Mouse (Mus musculus): ENCODE data around the gene Gm15294. TPM values are rescaled to one million over a fixed set of nuclear protein-coding genes. Genes with fewer than 3 reads are reported as not detected.

Gene Gm15294
- not detected in 2 replicates for polyA plus RNA-seq (2015; fragmentation: Nextera tagmentation; extraction: Ambion mirVana)

DNA sequence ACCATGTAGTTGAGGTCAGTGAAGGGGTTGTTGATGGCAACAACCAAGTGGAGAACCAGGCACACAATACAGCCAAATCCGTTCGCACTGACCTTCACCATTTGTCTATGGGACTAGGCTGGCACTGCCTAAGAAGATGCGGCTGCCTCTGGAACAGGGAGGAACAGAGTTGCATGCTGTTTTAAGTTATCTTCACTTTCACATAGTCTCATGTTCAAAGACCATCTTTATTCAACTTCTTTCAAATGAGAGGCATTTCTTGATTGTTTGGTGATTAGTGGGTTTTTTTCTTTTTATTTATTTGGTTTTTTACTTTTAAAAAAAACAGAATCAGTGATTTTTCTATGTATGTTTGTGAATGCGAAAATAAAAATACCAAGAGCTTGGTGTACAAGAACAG is at the start of gene Gm15294:
TSS of gene Gm15294 (minus strand) at position 101 of the 400 bp plus-strand sequence.
- no peak for ATAC-seq (ENCODE audit: borderline replicate concordance, extremely low read depth, low FRiP score, low TSS enrichment)
- Histone ChIP-seq H3K4me3 (no peak within 1 kb of the TSS), H3K36me3 (no peaks in the 10 kb centered on the region), H3K27ac (no peak within 1 kb of the TSS), H3K4me2 (no peak within 1 kb of the TSS), H3K9me3 (no peaks in the 10 kb centered on the region), H3K9ac (no peak within 1 kb of the TSS), H3K4me1 (no peaks in the 10 kb centered on the region), H3K27me3 (no peaks in the 10 kb centered on the region)
- 91% methylated on average over 4 of the region's 4 CpGs for WGBS

DNA sequence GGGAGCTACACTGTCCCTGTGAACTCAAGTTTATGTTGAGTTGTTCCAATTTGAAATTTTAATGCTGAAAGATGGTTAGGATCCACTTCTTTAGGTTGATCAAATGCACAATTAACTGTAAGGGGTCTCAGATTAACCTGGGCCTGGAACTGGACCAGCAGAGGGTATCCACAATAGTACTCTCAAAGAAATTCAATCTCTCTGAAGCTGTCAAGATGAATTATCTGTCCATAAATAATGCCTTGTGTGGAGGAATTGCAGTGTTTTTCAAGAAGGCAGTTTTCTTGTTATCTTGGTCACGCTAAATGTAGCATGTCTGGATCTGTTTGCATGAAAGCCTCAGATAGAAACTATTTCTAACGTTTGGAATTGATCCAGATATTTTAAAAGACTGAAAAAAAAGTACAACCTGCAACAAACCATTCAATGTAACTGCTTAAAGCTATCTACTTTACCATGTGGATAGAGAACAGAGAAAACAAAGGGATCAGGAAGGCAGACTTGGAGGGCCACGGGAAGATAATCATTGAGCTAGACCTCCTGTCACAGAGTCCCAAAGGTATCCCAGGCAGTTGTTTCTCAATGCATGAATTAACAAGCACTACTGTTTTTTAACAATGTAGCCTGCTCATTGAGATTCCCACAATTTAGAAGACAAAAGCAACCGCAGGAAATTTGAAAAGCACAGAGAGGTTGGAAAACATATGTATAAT is 9.5 kb upstream of the Gm15294 start:
- 61% methylated on average over 4 of the region's 4 CpGs for WGBS
- Histone ChIP-seq H3K27me3 (no peaks in the 10 kb centered on the region), H3K9me3 (no peaks in the 10 kb centered on the region), H3K36me3 (no peaks in the 10 kb centered on the region), H3K4me3 (no peak overlapping the region), H3K9ac (no peak overlapping the region), H3K4me2 (no peak overlapping the region), H3K4me1 (no peaks in the 10 kb centered on the region), H3K27ac (no peak overlapping the region)
- ATAC-seq (ENCODE audit: borderline replicate concordance, extremely low read depth, low FRiP score, low TSS enrichment): no peak

DNA sequence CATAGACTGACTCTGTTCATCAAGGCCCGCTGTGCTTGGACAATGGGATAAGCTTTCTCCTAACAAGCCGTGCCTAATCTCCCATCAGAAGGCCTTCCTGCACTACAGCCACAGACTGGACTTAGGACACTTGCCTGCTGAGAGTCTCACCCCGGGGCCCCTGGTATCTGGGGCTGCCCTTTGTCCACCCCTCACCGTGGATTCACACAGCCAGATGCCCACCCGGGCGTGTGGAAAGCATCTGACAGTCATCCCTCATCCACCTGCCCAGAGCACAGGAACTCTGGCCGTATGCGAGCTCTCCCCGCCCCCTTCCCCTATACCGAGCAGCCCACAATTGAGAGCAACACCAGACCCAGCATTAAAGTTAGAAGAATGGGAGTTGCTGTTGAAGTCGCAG is 1.0 kb downstream of the Gm15294 start:
- H3K4me1 ChIP-seq: no peaks in the 10 kb centered on the region
- H3K4me2 ChIP-seq: no peak overlapping the region
- no peak overlapping the region for H3K4me3 ChIP-seq
- H3K9me3 ChIP-seq: no peaks in the 10 kb centered on the region
- H3K27me3 ChIP-seq: no peaks in the 10 kb centered on the region
- H3K9ac ChIP-seq: no peak overlapping the region
- no peaks in the 10 kb centered on the region for H3K36me3 ChIP-seq
- ATAC-seq (ENCODE audit: borderline replicate concordance, extremely low read depth, low FRiP score, low TSS enrichment): no peak
- WGBS: 82% methylated on average over 11 of the region's 11 CpGs
- no peak overlapping the region for H3K27ac ChIP-seq

DNA sequence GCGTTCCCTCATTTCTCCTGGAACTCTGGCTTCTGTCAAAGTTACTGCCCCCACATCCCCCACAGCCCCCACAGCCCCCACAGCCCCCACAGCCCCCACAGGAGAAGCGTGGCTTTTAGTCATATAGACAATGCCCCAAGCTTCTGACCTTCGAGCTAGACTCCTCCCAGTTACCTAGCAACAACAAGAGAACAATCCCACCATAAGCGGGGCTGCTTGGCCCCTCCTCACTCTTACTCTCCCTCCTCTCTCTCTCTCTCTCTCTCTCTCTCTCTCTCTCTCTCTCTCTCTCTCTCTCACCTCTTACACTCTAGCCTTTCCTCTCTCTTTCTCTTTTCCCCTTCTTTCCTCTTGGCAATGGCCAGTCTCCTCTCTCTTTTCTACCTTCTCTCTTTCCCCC is 1.4 kb downstream of the Gm15294 start:
- ATAC-seq (ENCODE audit: borderline replicate concordance, extremely low read depth, low FRiP score, low TSS enrichment): no peak
- H3K4me3 ChIP-seq: no peak overlapping the region
- 57% methylated on average over 4 of the region's 4 CpGs for WGBS

DNA sequence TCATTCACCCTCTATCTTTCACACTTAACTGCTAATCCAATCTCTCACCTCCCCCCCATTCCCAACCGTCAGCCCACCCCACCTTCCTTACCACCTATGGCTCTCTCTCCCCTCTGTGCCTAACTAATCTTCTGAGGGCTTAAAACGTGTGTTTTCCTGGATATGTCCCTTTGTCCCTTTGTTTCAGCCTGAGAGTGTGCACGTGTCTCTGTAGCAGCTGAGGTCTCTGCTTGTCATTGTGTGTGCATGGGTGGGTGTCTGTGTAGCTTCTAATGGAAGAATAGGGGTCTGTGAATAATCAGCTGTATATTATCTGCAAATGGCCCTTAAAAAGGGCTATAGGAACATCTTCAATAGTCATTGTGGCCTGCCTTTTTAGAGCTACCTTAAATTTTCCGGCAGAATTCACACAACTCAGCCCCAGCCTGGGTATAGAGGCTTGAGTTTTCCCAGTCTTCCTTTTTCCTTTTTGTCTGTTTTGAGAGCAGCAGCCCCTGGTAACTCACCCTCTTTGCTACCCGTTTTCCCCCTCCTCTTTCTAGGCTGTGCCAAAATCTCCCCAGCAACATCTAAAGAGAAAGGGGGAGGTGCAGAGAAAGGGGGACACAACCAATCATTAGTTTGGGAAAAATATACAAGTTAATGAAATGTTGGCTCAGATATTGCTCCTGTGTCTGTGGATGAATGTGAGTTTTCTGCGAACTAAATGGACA is 19.2 kb downstream of the Gm15294 start:
- H3K9ac ChIP-seq: no peak overlapping the region
- H3K9me3 ChIP-seq: no peaks in the 10 kb centered on the region
- H3K36me3 ChIP-seq: no peaks in the 10 kb centered on the region
- H3K4me3 ChIP-seq: no peak overlapping the region
- no peak overlapping the region for H3K27ac ChIP-seq
- no peak for ATAC-seq (ENCODE audit: borderline replicate concordance, extremely low read depth, low FRiP score, low TSS enrichment)
- no peak overlapping the region for H3K4me2 ChIP-seq
- 26% methylated on average over 6 of the region's 6 CpGs for WGBS
- H3K4me1 ChIP-seq: no peaks in the 10 kb centered on the region
- 0 out of 2 replicates have a peak, but pooled peaks cover 4% of the 10 kb centered on the region for H3K27me3 ChIP-seq

More for the DNA sequence above, 1.4 kb downstream of the Gm15294 start:
- H3K4me1 ChIP-seq: no peaks in the 10 kb centered on the region
- no peak overlapping the region for H3K27ac ChIP-seq
- no peaks in the 10 kb centered on the region for H3K9me3 ChIP-seq
- H3K9ac ChIP-seq: no peak overlapping the region
- no peak overlapping the region for H3K4me2 ChIP-seq
- no peaks in the 10 kb centered on the region for H3K27me3 ChIP-seq
- no peaks in the 10 kb centered on the region for H3K36me3 ChIP-seq

Other genes starting within 250 kb of the Gm15294 start
- not detected in 2 replicates for gene Irs4, start 150.0 kb downstream of the Gm15294 start, polyA plus RNA-seq (2015; fragmentation: Nextera tagmentation; extraction: Ambion mirVana)

Measured in lung, embryonic 15.5 days (tissue).